Mouse (Mus musculus) limb, embryonic 11.5 days (tissue): ENCODE data around the gene Hist1h4j. TPM values are rescaled to one million over a fixed set of nuclear protein-coding genes. Genes with fewer than 3 reads are reported as not detected.
"Not testable (repeated sequence)": the region's sequence is repeated elsewhere in the genome, so short reads cannot be mapped to it uniquely, and the experiment has no call there.

Experiments used
- ATAC-seq: fragments of 200-750 bp; cut with Nextera tagmentation; 2 replicates; pipeline ENCODE4 v1.8.0; 2017; ENCODE audit warnings: low read depth; ENCODE audit not compliant: insufficient number of reproducible peaks, low FRiP score, low TSS enrichment
- DNase-seq: peaks from one replicate; pipeline ENCODE4 v3.0.0-alpha.2; 2015; ENCODE audit warnings: low spot score
- H3K27ac ChIP-seq: fragments of 300-500 bp; sonication (generic); replicated peaks from 2 replicates; pipeline ENCODE4 v1.5.1; 2014; ENCODE audit warnings: low read depth, mild to moderate bottlenecking, low read length
- H3K27me3 ChIP-seq: fragments of 300-500 bp; sonication (generic); 2 replicates; pipeline ENCODE4 v1.6.1; 2014; ENCODE audit warnings: mild to moderate bottlenecking, low read length, mixed read lengths; ENCODE audit not compliant: control insufficient read depth, insufficient read depth
- H3K36me3 ChIP-seq: fragments of 300-500 bp; sonication (generic); 2 replicates; pipeline ENCODE4 v1.6.1; 2014; ENCODE audit warnings: mild to moderate bottlenecking, low read length, moderate library complexity, mixed read lengths; ENCODE audit not compliant: control insufficient read depth, insufficient read depth
- H3K4me1 ChIP-seq: fragments of 300-500 bp; sonication (generic); 2 replicates; pipeline ENCODE4 v1.6.1; 2014; ENCODE audit warnings: low read length, mixed read lengths; ENCODE audit not compliant: control insufficient read depth, insufficient read depth
- H3K4me2 ChIP-seq: fragments of 300-500 bp; sonication (generic); 2 replicates; pipeline ENCODE4 v1.6.1; 2014; ENCODE audit warnings: low read depth, mild to moderate bottlenecking, moderate library complexity; ENCODE audit not compliant: severe bottlenecking
- H3K4me3 ChIP-seq: fragments of 300-500 bp; sonication (generic); 2 replicates; pipeline ENCODE4 v1.5.1; 2014; ENCODE audit warnings: low read depth, low read length
- H3K9ac ChIP-seq: fragments of 300-500 bp; sonication (generic); 2 replicates; pipeline ENCODE4 v1.6.1; 2014; ENCODE audit warnings: mild to moderate bottlenecking, low read length
- H3K9me3 ChIP-seq: fragments of 300-500 bp; sonication (generic); 2 replicates; pipeline ENCODE4 v1.6.1; 2016; ENCODE audit warnings: low read length; ENCODE audit not compliant: control insufficient read depth
- WGBS: fragments of 180-500 bp; shearing (Covaris S2); extraction: QIAGEN DNeasy Blood & Tissue Kit; methylation state at CpG from one replicate; pipeline ENCODE4 v1.1.7; 2014; 5-methylcytosine and 5-hydroxymethylcytosine counted together
- polyA plus RNA-seq: library from polyadenylated mRNA; unstranded; fragments of >200 nt; fragmentation: Nextera tagmentation; extraction: Ambion mirVana; gene quantifications from 2 replicates; pipeline ENCODE4 v1.2.1, GENCODE M21; 2014

The Hist1h4j gene
- polyA plus RNA-seq = 1.1 and 1.7 TPM in 2 replicates

GRCm38 (mm10) chr13:21734906-21735767 lies at the start of gene Hist1h4j:
Hist1h4j (plus strand) TSS chr13:21735064.
- Histone ChIP-seq H3K4me3 (peak within 1 kb of the TSS; percentile 38), H3K27ac (peak within 1 kb of the TSS; percentile 98), H3K9ac (peak within 1 kb of the TSS; percentile 90), H3K4me2 (peak within 1 kb of the TSS; percentile 52)
- H3K9me3 ChIP-seq, H3K27me3 ChIP-seq, H3K4me1 ChIP-seq, H3K36me3 ChIP-seq: not testable (repeated sequence)
- DNase-seq (peak; percentile 99), ATAC-seq (peak; percentile 92)
- WGBS = under 1% methylated on average over 43 of the region's 56 CpGs

GRCm38 (mm10) chr13:21697811-21698210 lies 37.1 kb upstream of the Hist1h4j start, which contains the start of gene Olfr1359:
Olfr1359 (plus strand) TSS chr13:21698111.
- no peak for ATAC-seq
- Histone ChIP-seq H3K9me3 (no peaks in the 10 kb centered on the region), H3K27ac (no peak within 1 kb of the TSS), H3K4me2 (no peak within 1 kb of the TSS), H3K4me1 (no peaks in the 10 kb centered on the region), H3K9ac (no peak within 1 kb of the TSS), H3K36me3 (no peaks in the 10 kb centered on the region), H3K4me3 (no peak within 1 kb of the TSS), H3K27me3 (no peaks in the 10 kb centered on the region)
- DNase-seq = no peak

- H3K4me2 ChIP-seq = no peak overlapping the region
- H3K4me3 ChIP-seq = no peak overlapping the region
- DNase-seq (no peak), ATAC-seq (no peak)
- H3K27me3 ChIP-seq = no peaks in the 10 kb centered on the region
- H3K9ac ChIP-seq = no peak overlapping the region
- H3K4me1 ChIP-seq = no peaks in the 10 kb centered on the region
- no peak overlapping the region for H3K27ac ChIP-seq
- 76% methylated on average over 4 of the region's 4 CpGs for WGBS
- no peaks in the 10 kb centered on the region for H3K36me3 ChIP-seq
- H3K9me3 ChIP-seq = no peaks in the 10 kb centered on the region
Measured at GRCm38 (mm10) chr13:21706669-21707068, 28.2 kb upstream of the Hist1h4j start.

- no peak overlapping the region for H3K27ac ChIP-seq
- WGBS = under 1% methylated on average over 32 of the region's 32 CpGs
- no peaks in the 10 kb centered on the region for H3K36me3 ChIP-seq
- peaks cover 5% of the 10 kb centered on the region for H3K4me1 ChIP-seq
- ATAC-seq (peak; percentile 76), DNase-seq (peak; percentile 94)
- H3K27me3 ChIP-seq = no peaks in the 10 kb centered on the region
- H3K9me3 ChIP-seq = no peaks in the 10 kb centered on the region
- H3K4me2 ChIP-seq = peak overlapping the region; percentile 28; the same call in 1 of the 2 replicates
- peak overlapping the region; percentile 58 for H3K4me3 ChIP-seq
- peak overlapping the region; percentile 67; the same call in 1 of the 2 replicates for H3K9ac ChIP-seq
Measured at GRCm38 (mm10) chr13:21710031-21710711, 24.7 kb upstream of the Hist1h4j start.

- Histone ChIP-seq H3K27me3 (no peaks in the 10 kb centered on the region), H3K27ac (no peak overlapping the region), H3K9ac (peak overlapping the region; percentile 27; the same call in 1 of the 2 replicates), H3K4me3 (peak overlapping the region; percentile 40), H3K4me1 (peaks cover 8% of the 10 kb centered on the region), H3K4me2 (peak overlapping the region; percentile 43), H3K36me3 (no peaks in the 10 kb centered on the region), H3K9me3 (no peaks in the 10 kb centered on the region)
- WGBS = 2% methylated on average over 22 of the region's 22 CpGs
- DNase-seq (peak; percentile 89), ATAC-seq (peak; percentile 73)
Measured at GRCm38 (mm10) chr13:21710821-21711525, 23.9 kb upstream of the Hist1h4j start.

- Histone ChIP-seq H3K4me2 (peak overlapping the region; percentile 43), H3K4me1 (peaks cover 8% of the 10 kb centered on the region), H3K27ac (no peak overlapping the region), H3K4me3 (peak overlapping the region; percentile 40), H3K36me3 (no peaks in the 10 kb centered on the region), H3K9ac (0 out of 2 replicates have a peak overlapping the region, but pooled peaks have one; percentile 27), H3K27me3 (no peaks in the 10 kb centered on the region), H3K9me3 (no peaks in the 10 kb centered on the region)
- 39% methylated on average over 4 of the region's 4 CpGs for WGBS
- DNase-seq (no peak), ATAC-seq (no peak)
Measured at GRCm38 (mm10) chr13:21711698-21712097, 23.2 kb upstream of the Hist1h4j start.

GRCm38 (mm10) chr13:21714725-21715124 lies 20.1 kb upstream of the Hist1h4j start:
- Histone ChIP-seq H3K9ac (no peak overlapping the region; the same call in 1 of the 2 replicates), H3K27ac (peak overlapping the region; percentile 97), H3K9me3 (no peaks in the 10 kb centered on the region), H3K4me1 (peaks cover 8% of the 10 kb centered on the region), H3K36me3 (no peaks in the 10 kb centered on the region), H3K27me3 (no peaks in the 10 kb centered on the region), H3K4me3 (peak overlapping the region; percentile 42), H3K4me2 (peak overlapping the region; percentile 77)
- 2% methylated on average over 7 of the region's 7 CpGs for WGBS
- ATAC-seq (no peak), DNase-seq (peak; percentile 69)
